Mouse (Mus musculus): ENCODE data around the gene Sema3f. TPM values are rescaled to one million over a fixed set of nuclear protein-coding genes. Genes with fewer than 3 reads are reported as not detected.

The Sema3f gene
- polyA plus RNA-seq, 1 experiment from 2014 or later = 22.1 TPM

GRCm38 (mm10) chr9:107693433-107693987 is 16.8 kb downstream of the Sema3f start:
- no peaks in the 10 kb centered on the region for H3K9me3 ChIP-seq (ENCODE audit: low read depth, low read length)
- no peak overlapping the region for H3K9ac ChIP-seq
- no peak overlapping the region for H3K4me2 ChIP-seq
- peak; percentile 50 for TF ChIP-seq CTCF (IDR thresholded peaks at IDR 0.05; ENCODE audit: low read depth)
- peaks cover 57% of the 10 kb centered on the region for H3K36me3 ChIP-seq (ENCODE audit: insufficient read depth)
- H3K27ac ChIP-seq (ENCODE audit: low read depth) = no peak overlapping the region
- WGBS = 61% methylated on average over 4 of the region's 4 CpGs
- DNase-seq (peak; percentile 52), ATAC-seq (ENCODE audit: insufficient read depth) (no peak)
- peaks cover 31% of the 10 kb centered on the region for H3K4me1 ChIP-seq (ENCODE audit: insufficient read depth)
- H3K27me3 ChIP-seq (ENCODE audit: insufficient read depth, low read length) = no peaks in the 10 kb centered on the region
- no peak overlapping the region for H3K4me3 ChIP-seq (ENCODE audit: low read depth, low read length)

GRCm38 (mm10) chr9:107692785-107693184 is 17.5 kb downstream of the Sema3f start:
- ATAC-seq (ENCODE audit: insufficient read depth) (no peak), DNase-seq (no peak)
- Histone ChIP-seq H3K9me3 (ENCODE audit: low read depth, low read length) (no peaks in the 10 kb centered on the region), H3K4me1 (ENCODE audit: insufficient read depth) (peaks cover 24% of the 10 kb centered on the region), H3K36me3 (ENCODE audit: insufficient read depth) (peaks cover 65% of the 10 kb centered on the region), H3K9ac (no peak overlapping the region; the same call in 1 of the 2 replicates), H3K4me3 (ENCODE audit: low read depth, low read length) (no peak overlapping the region), H3K4me2 (no peak overlapping the region), H3K27ac (ENCODE audit: low read depth) (no peak overlapping the region), H3K27me3 (ENCODE audit: insufficient read depth, low read length) (no peaks in the 10 kb centered on the region)
- TF ChIP-seq CTCF (IDR thresholded peaks at IDR 0.05; ENCODE audit: low read depth) = no peak
- 69% methylated on average over 5 of the region's 5 CpGs for WGBS

DNA sequence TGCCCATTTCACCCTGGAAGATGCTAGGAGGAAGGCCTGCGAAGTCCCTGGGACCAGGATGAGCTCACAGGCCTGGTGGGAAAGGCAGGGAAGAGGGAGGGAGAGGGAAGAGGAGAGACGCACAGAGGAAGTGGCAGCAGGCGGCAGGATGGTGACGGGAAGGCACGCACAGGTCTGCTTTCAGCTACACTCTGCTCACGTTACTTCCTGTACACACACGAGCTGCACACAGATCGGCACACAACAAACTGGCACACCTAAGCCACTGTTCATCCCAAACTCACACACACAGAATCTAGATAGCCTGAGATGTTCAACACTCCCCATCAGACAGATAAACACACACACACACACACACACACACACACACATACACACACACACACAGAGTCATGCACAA is 19.9 kb downstream of the Sema3f start:
- Histone ChIP-seq H3K36me3 (ENCODE audit: insufficient read depth) (peaks cover 77% of the 10 kb centered on the region), H3K4me2 (no peak overlapping the region), H3K4me3 (ENCODE audit: low read depth, low read length) (no peak overlapping the region), H3K9ac (no peak overlapping the region), H3K27me3 (ENCODE audit: insufficient read depth, low read length) (no peaks in the 10 kb centered on the region), H3K27ac (ENCODE audit: low read depth) (no peak overlapping the region), H3K9me3 (ENCODE audit: low read depth, low read length) (no peaks in the 10 kb centered on the region), H3K4me1 (ENCODE audit: insufficient read depth) (0 out of 2 replicates have a peak, but pooled peaks cover 10% of the 10 kb centered on the region)
- TF ChIP-seq CTCF (IDR thresholded peaks at IDR 0.05; ENCODE audit: low read depth) = no peak
- 67% methylated on average over 8 of the region's 8 CpGs for WGBS
- DNase-seq (no peak), ATAC-seq (ENCODE audit: insufficient read depth) (no peak)

DNA sequence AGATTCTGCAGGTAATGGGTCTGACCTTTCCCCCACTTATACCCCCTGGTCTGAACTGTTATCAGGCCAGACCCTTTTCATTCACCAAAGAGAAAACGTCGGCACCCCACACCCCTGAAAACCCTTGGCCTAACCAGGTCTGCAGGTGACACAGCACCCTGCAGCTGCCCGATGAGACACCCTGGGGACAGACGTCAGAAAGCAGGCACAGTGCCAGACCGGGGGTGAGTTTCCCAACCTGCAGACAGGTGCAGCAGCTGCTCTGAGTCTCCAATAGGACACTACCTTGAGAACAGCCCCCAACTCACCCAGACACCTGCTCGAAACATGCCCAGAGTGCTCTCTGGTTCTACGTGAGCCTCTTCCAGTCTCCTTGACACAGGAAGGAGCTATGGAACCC is 21.3 kb downstream of the Sema3f start:
- no peaks in the 10 kb centered on the region for H3K9me3 ChIP-seq (ENCODE audit: low read depth, low read length)
- no peaks in the 10 kb centered on the region for H3K27me3 ChIP-seq (ENCODE audit: insufficient read depth, low read length)
- peaks cover 76% of the 10 kb centered on the region for H3K36me3 ChIP-seq (ENCODE audit: insufficient read depth)
- WGBS = 63% methylated on average over 7 of the region's 7 CpGs
- 0 out of 2 replicates have a peak, but pooled peaks cover 6% of the 10 kb centered on the region for H3K4me1 ChIP-seq (ENCODE audit: insufficient read depth)
- ATAC-seq (ENCODE audit: insufficient read depth) = no peak
- no peak overlapping the region for H3K4me2 ChIP-seq
- DNase-seq = no peak
- H3K9ac ChIP-seq = no peak overlapping the region
- TF ChIP-seq CTCF (IDR thresholded peaks at IDR 0.05; ENCODE audit: low read depth) = no peak
- no peak overlapping the region for H3K4me3 ChIP-seq (ENCODE audit: low read depth, low read length)
- H3K27ac ChIP-seq (ENCODE audit: low read depth) = no peak overlapping the region

GRCm38 (mm10) chr9:107688415-107688814 is 21.9 kb downstream of the Sema3f start:
- Histone ChIP-seq H3K4me2 (no peak overlapping the region), H3K9me3 (ENCODE audit: low read depth, low read length) (no peaks in the 10 kb centered on the region), H3K9ac (no peak overlapping the region), H3K36me3 (ENCODE audit: insufficient read depth) (peaks cover 80% of the 10 kb centered on the region), H3K27me3 (ENCODE audit: insufficient read depth, low read length) (no peaks in the 10 kb centered on the region), H3K4me3 (ENCODE audit: low read depth, low read length) (no peak overlapping the region), H3K27ac (ENCODE audit: low read depth) (no peak overlapping the region), H3K4me1 (ENCODE audit: insufficient read depth) (0 out of 2 replicates have a peak, but pooled peaks cover 5% of the 10 kb centered on the region)
- 82% methylated on average over 5 of the region's 5 CpGs for WGBS
- ATAC-seq (ENCODE audit: insufficient read depth) (no peak), DNase-seq (no peak)
- TF ChIP-seq CTCF (IDR thresholded peaks at IDR 0.05; ENCODE audit: low read depth) = no peak

- Histone ChIP-seq H3K9ac (no peak overlapping the region), H3K9me3 (ENCODE audit: low read depth, low read length) (no peaks in the 10 kb centered on the region), H3K4me2 (no peak overlapping the region), H3K36me3 (ENCODE audit: insufficient read depth) (peaks cover 58% of the 10 kb centered on the region), H3K27me3 (ENCODE audit: insufficient read depth, low read length) (no peaks in the 10 kb centered on the region), H3K4me3 (ENCODE audit: low read depth, low read length) (no peak overlapping the region), H3K27ac (ENCODE audit: low read depth) (no peak overlapping the region), H3K4me1 (ENCODE audit: insufficient read depth) (no peaks in the 10 kb centered on the region)
- ATAC-seq (ENCODE audit: insufficient read depth) (peak; percentile 73), DNase-seq (peak; percentile 81)
- peak; percentile 94 for TF ChIP-seq CTCF (IDR thresholded peaks at IDR 0.05; ENCODE audit: low read depth)
- 31% methylated on average over 17 of the region's 17 CpGs for WGBS
Measured at GRCm38 (mm10) chr9:107685231-107685981, 24.9 kb downstream of the Sema3f start.

GRCm38 (mm10) chr9:107682405-107682804 is 27.9 kb downstream of the Sema3f start:
- 67% methylated on average over 20 of the region's 20 CpGs for WGBS
- H3K27ac ChIP-seq (ENCODE audit: low read depth) = no peak overlapping the region
- no peak for TF ChIP-seq CTCF (IDR thresholded peaks at IDR 0.05; ENCODE audit: low read depth)
- ATAC-seq (ENCODE audit: insufficient read depth) (no peak), DNase-seq (peak; percentile 39)
- H3K27me3 ChIP-seq (ENCODE audit: insufficient read depth, low read length) = peaks cover 3% of the 10 kb centered on the region
- H3K36me3 ChIP-seq (ENCODE audit: insufficient read depth) = peaks cover 29% of the 10 kb centered on the region
- no peaks in the 10 kb centered on the region for H3K4me1 ChIP-seq (ENCODE audit: insufficient read depth)
- no peak overlapping the region for H3K4me2 ChIP-seq
- no peak overlapping the region for H3K9ac ChIP-seq
- no peak overlapping the region for H3K4me3 ChIP-seq (ENCODE audit: low read depth, low read length)
- H3K9me3 ChIP-seq (ENCODE audit: low read depth, low read length) = no peaks in the 10 kb centered on the region

All from lung, embryonic 14.5 days (tissue).